Mouse (Mus musculus) yolk sac, embryonic 10.5 days (tissue): ENCODE data around the gene Rnf144a.
A peak's percentile ranks its signal among the peaks of the same experiment; 100 is the strongest.
"Not testable (repeated sequence)": the region's sequence is repeated elsewhere in the genome, so short reads cannot be mapped to it uniquely, and the experiment has no call there.

Experiments
- DNase-seq: peaks from one replicate; pipeline ENCODE4 v3.0.0-alpha.2; 2017; ENCODE audit warnings: low spot score

Rnf144a gene

DNA sequence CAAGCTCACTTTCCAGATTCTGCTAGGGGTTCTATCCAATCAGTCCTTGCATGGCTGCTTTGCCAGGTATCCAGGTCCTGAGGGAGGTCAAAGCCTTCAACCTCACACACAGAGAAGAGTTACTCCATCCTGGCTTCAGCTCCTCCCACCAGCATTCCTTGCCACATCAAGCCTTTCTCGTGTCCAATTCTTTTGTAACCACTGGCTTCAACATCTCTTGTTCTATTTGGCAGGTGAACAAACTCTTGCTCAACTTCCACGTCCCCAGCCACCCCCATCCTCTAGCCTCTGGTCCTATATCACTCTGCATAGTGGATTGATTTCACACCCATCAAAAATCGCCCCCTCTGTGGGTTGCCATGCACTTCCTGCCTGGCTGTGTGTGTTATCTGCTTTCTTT lies 98.8 kb downstream of the Rnf144a start:
- DNase-seq, result no peak

- DNase-seq, result peak; percentile 2
Measured at GRCm38 (mm10) chr12:26314959-26315358, 100.1 kb downstream of the Rnf144a start.

GRCm38 (mm10) chr12:26311548-26311947 lies 103.5 kb downstream of the Rnf144a start:
- no peak for DNase-seq

DNA sequence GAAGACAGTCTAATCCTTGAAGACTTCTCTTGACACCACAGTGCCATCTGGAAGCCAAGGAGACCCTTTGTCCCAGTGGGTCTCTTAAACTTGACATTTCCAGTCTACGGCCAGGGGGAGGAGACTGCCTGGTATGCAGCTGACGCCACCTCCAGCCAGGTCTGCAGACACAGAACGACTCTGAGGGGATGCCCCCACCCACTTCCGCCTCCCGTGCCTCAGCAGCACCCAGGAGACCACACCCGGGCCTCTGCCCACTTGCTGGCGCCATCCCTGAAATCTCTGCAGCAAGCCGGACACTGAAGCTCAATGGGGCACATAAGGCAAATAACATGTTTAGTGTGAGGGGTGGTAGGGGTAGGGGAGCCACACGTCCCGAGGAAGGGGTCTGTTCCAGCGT lies 104.8 kb downstream of the Rnf144a start:
- no peak for DNase-seq

GRCm38 (mm10) chr12:26302886-26303285 lies 112.2 kb downstream of the Rnf144a start:
- no peak for DNase-seq

GRCm38 (mm10) chr12:26299515-26300090 lies 115.5 kb downstream of the Rnf144a start:
- no peak for DNase-seq

DNA sequence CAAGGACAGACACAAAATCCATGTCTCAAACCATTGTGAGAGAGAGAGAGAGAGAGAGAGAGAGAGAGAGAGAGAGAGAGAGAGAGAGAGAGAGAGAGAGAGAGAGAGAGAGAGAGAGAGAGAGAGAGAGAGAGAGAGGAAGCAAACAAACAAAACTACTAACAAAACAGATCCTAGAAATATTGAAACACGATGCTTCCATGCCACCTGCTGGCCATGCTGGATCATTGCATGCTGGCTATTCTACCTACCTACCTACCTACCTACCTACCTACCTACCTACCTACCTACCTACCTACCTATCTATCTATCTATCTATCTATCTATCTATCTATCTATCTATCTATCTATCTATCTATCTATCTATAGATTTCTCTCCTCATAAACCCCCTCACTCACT lies 119.1 kb downstream of the Rnf144a start:
- not testable (repeated sequence) for DNase-seq

GRCm38 (mm10) chr12:26289200-26289599 lies 125.9 kb downstream of the Rnf144a start:
- no peak for DNase-seq

DNA sequence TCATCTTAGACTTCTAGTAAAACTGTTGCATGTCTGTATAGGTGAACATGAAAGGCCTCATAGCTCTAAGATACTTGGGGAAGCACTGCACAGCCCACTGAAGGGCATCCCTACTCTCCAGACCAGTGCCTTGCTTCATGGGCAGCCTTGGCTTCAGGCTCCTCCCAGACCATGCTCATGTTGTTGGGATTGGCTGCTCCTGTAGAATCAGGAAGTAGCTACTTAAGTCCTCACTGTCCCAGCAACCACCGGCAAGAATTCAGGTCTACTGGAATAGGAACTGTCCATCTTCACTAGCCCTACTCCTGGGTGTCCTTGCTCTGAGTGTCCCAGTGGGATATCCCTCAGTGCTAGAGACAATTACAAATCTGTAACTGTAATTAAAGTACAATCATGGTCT lies 126.7 kb downstream of the Rnf144a start:
- no peak for DNase-seq

DNA sequence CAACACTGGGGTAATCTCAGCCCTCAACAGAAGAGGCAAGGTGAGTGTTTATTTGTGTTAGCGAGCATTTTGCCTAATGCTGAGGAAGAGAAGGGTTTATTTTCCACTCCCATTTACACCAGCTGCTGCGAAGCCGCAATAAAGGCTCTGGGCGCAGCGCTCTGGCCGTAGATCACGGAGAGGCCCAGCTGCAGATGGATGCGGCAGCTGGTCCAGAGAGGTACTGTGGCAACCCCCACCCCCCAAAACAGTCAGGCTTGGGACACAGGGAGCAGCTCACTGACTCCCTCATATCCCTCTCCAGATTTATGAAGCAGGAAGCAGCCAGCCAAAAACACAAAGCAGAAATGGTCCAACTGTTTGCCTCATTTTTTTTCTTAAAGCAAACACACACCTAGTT lies 129.1 kb downstream of the Rnf144a start:
- no peak for DNase-seq

GRCm38 (mm10) chr12:26285460-26285859 lies 129.6 kb downstream of the Rnf144a start:
- no peak for DNase-seq

DNA sequence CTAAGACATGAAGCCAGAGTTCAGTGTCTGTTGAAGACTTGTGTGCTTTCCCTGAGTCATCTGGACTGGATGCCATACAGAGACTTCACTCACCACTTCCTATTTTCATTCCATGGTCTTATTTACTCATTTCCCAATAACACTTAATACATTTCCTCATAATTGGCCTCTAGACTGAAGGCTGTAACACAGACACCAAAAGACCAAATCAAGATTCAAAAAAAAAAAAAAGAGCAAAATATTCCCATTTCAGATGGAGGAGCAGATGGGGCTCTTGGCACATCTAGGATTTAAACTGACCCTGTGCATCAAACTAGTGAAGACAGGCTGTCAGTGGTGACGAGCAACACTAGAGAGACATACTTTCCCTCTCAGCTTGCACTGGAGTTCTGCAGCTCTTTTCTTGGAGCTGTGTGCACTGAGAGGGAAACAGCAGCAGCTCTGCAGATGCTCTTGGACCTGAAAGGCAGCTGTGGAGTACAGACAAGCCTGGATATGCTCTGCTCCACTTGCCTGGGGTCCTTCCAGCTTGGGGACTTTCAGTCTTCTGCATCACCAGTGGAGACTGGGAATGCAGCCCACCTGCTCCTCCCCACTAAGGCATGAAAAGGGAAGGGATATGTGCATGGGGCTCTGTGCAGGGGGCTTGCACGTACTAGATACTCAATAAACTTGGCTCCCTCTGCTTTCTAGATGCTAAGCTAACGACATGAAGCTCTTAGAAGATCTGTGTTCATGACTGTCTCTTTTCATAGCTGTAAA lies 134.2 kb downstream of the Rnf144a start:
- DNase-seq, result no peak

DNA sequence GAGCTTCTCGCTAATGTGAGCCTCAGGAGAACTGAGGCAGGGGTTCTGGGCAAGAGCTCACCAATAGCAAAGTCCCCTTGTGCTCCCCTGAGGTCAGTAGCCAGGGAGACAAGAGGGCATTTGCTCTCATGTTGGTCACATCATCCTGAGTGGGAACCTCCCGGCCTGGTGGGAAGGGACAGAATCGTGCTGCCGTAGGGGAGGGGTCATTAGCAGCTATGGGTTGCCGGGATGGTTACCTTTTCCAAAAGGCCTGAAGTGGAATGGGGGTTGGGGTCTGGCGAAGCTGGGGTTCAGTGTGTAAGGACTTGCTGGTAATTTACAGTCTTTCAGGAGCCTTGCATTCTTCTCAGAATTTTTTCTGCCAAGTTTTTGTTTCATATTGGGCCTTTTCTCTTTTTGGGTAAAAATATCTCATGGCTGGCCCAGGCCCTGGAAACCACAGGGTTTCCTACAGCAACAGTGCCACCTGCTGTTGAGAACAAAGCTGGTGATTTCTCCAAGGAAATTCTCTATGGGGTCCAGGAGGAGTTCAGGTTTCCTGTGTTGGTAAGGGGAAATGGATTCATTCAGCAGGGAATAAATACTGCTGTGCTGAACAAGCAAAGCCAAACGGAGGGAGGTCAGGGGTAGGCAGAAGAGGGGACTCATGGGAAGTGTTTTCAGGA lies 137.9 kb downstream of the Rnf144a start:
- peak; percentile 14 for DNase-seq

- no peak for DNase-seq
Measured at GRCm38 (mm10) chr12:26276556-26276955, 138.5 kb downstream of the Rnf144a start.
